Mouse (Mus musculus) ES-Bruce4 (cell line): ENCODE measurements around the gene Vasn.

Source experiments
- CTCF ChIP-seq: IDR thresholded peaks from one replicate; pipeline ENCODE4 v1.8.1; 2011; ENCODE audit warnings: low read depth, low read length
- POLR2A ChIP-seq: IDR thresholded peaks from one replicate; pipeline ENCODE4 v1.8.1; 2011; ENCODE audit warnings: low read length; ENCODE audit not compliant: insufficient read depth

- TF ChIP-seq POLR2A (no peak), CTCF (no peak)
Measured at GRCm38 (mm10) chr16:4640267-4641005, 695 bp downstream of the Vasn start.
